Mouse (Mus musculus) hindbrain, embryonic 15.5 days (tissue): Measurements from ENCODE around the gene Tia1. TPM values are rescaled to one million over a fixed set of nuclear protein-coding genes. Genes with fewer than 3 reads are reported as not detected.

ENCODE experiments used
- ATAC-seq: fragments of 200-750 bp; cut with Nextera tagmentation; 2 replicates; pipeline ENCODE4 v1.8.0; 2017; ENCODE audit warnings: low read depth, moderate number of reproducible peaks, moderate TSS enrichment; ENCODE audit not compliant: low FRiP score
- H3K27ac ChIP-seq: fragments of 300-500 bp; sonication (generic); replicated peaks from 2 replicates; pipeline ENCODE4 v1.5.1; 2015; ENCODE audit warnings: mild to moderate bottlenecking, inconsistent platforms
- H3K27me3 ChIP-seq: fragments of 300-500 bp; sonication (generic); 2 replicates; pipeline ENCODE4 v1.6.1; 2015; ENCODE audit warnings: control low read depth, inconsistent platforms
- H3K36me3 ChIP-seq: fragments of 300-500 bp; sonication (generic); 2 replicates; pipeline ENCODE4 v1.6.1; 2015; ENCODE audit warnings: control low read depth, inconsistent platforms
- H3K4me1 ChIP-seq: fragments of 300-500 bp; sonication (generic); replicated peaks from 2 replicates; pipeline ENCODE4 v1.6.1; 2015; ENCODE audit warnings: control low read depth, inconsistent platforms
- H3K4me2 ChIP-seq: fragments of 300-500 bp; sonication (generic); 2 replicates; pipeline ENCODE4 v1.6.1; 2015; ENCODE audit warnings: moderate library complexity, mild to moderate bottlenecking, inconsistent platforms
- H3K4me3 ChIP-seq: fragments of 300-500 bp; sonication (generic); 2 replicates; pipeline ENCODE4 v1.5.1; 2015; ENCODE audit warnings: mild to moderate bottlenecking, inconsistent platforms
- H3K9ac ChIP-seq: fragments of 300-500 bp; sonication (generic); 2 replicates; pipeline ENCODE4 v1.6.1; 2015; ENCODE audit warnings: inconsistent platforms
- H3K9me3 ChIP-seq: fragments of 300-500 bp; sonication (generic); 2 replicates; pipeline ENCODE4 v1.6.1; 2016; ENCODE audit warnings: control low read depth, inconsistent platforms
- WGBS: fragments of 180-500 bp; shearing (Covaris S2); methylation state at CpG from one replicate; pipeline ENCODE4 v1.1.7; 2015; 5-methylcytosine and 5-hydroxymethylcytosine counted together
- polyA plus RNA-seq: library from polyadenylated mRNA; unstranded; fragments of >200 nt; fragmentation: Nextera tagmentation; extraction: Ambion mirVana; gene quantifications from 2 replicates; pipeline ENCODE4 v1.2.1, GENCODE M21; 2015

The Tia1 gene
- 275 and 283 TPM in 2 replicates for polyA plus RNA-seq

- Histone ChIP-seq H3K27ac (peak within 1 kb of the TSS; percentile 99), H3K9me3 (no peaks in the 10 kb centered on the region), H3K36me3 (0 out of 2 replicates have a peak, but pooled peaks cover 2% of the 10 kb centered on the region), H3K27me3 (no peaks in the 10 kb centered on the region), H3K9ac (peak within 1 kb of the TSS; percentile 96), H3K4me1 (peaks cover 38% of the 10 kb centered on the region), H3K4me2 (peak within 1 kb of the TSS; percentile 82), H3K4me3 (peak within 1 kb of the TSS; percentile 74)
- under 1% methylated on average over 60 of the region's 62 CpGs for WGBS
- ATAC-seq = peak; percentile 97
Observed at GRCm38 (mm10) chr6:86404100-86404861, at the start of gene Tia1. Gene Tia1, plus strand, starts transcription at chr6:86404219.

GRCm38 (mm10) chr6:86354948-86355347 is 49.1 kb upstream of the Tia1 start:
- Histone ChIP-seq H3K27me3 (no peaks in the 10 kb centered on the region), H3K9me3 (no peaks in the 10 kb centered on the region), H3K4me2 (no peak overlapping the region), H3K36me3 (no peaks in the 10 kb centered on the region), H3K27ac (no peak overlapping the region), H3K4me1 (no peaks in the 10 kb centered on the region), H3K9ac (no peak overlapping the region), H3K4me3 (no peak overlapping the region)
- 66% methylated on average over 3 of the region's 3 CpGs for WGBS
- no peak for ATAC-seq

GRCm38 (mm10) chr6:86356956-86357355 is 47.1 kb upstream of the Tia1 start:
- Histone ChIP-seq H3K4me2 (no peak overlapping the region), H3K27me3 (no peaks in the 10 kb centered on the region), H3K4me3 (no peak overlapping the region), H3K9me3 (no peaks in the 10 kb centered on the region), H3K27ac (no peak overlapping the region), H3K36me3 (no peaks in the 10 kb centered on the region), H3K9ac (no peak overlapping the region), H3K4me1 (no peaks in the 10 kb centered on the region)
- WGBS = 85% methylated on average over 9 of the region's 9 CpGs
- ATAC-seq = no peak

GRCm38 (mm10) chr6:86360691-86361090 is 43.3 kb upstream of the Tia1 start:
- Histone ChIP-seq H3K9me3 (no peaks in the 10 kb centered on the region), H3K27ac (no peak overlapping the region), H3K27me3 (no peaks in the 10 kb centered on the region), H3K36me3 (no peaks in the 10 kb centered on the region), H3K9ac (no peak overlapping the region), H3K4me2 (no peak overlapping the region), H3K4me3 (no peak overlapping the region), H3K4me1 (peaks cover 8% of the 10 kb centered on the region)
- no peak for ATAC-seq
- 75% methylated on average over 7 of the region's 7 CpGs for WGBS

- H3K4me2 ChIP-seq = no peak overlapping the region
- ATAC-seq = no peak
- 91% methylated on average over 7 of the region's 7 CpGs for WGBS
- no peak overlapping the region for H3K4me3 ChIP-seq
- no peaks in the 10 kb centered on the region for H3K9me3 ChIP-seq
- H3K27me3 ChIP-seq = no peaks in the 10 kb centered on the region
- H3K27ac ChIP-seq = no peak overlapping the region
- no peaks in the 10 kb centered on the region for H3K36me3 ChIP-seq
- H3K9ac ChIP-seq = no peak overlapping the region
- H3K4me1 ChIP-seq = peaks cover 12% of the 10 kb centered on the region
Observed at GRCm38 (mm10) chr6:86361373-86361772, 42.6 kb upstream of the Tia1 start.

- Histone ChIP-seq H3K36me3 (0 out of 2 replicates have a peak, but pooled peaks cover 2% of the 10 kb centered on the region), H3K27ac (peak overlapping the region; percentile 86), H3K9ac (peak overlapping the region; percentile 55), H3K4me2 (peak overlapping the region; percentile 96), H3K9me3 (no peaks in the 10 kb centered on the region), H3K4me3 (peak overlapping the region; percentile 53), H3K4me1 (peaks cover 20% of the 10 kb centered on the region), H3K27me3 (no peaks in the 10 kb centered on the region)
- 3% methylated on average over 17 of the region's 17 CpGs for WGBS
- ATAC-seq = peak; percentile 42
Observed at GRCm38 (mm10) chr6:86364442-86365141, 39.4 kb upstream of the Tia1 start.

GRCm38 (mm10) chr6:86365371-86366124 is 38.5 kb upstream of the Tia1 start, which contains the start of gene Fam136a:
Gene Fam136a, plus strand, starts transcription at chr6:86365646.
- WGBS = under 1% methylated on average over 73 of the region's 76 CpGs
- H3K9ac ChIP-seq = peak within 1 kb of the TSS; percentile 55
- no peaks in the 10 kb centered on the region for H3K9me3 ChIP-seq
- peak within 1 kb of the TSS; percentile 96 for H3K4me2 ChIP-seq
- peak within 1 kb of the TSS; percentile 86 for H3K27ac ChIP-seq
- H3K36me3 ChIP-seq = 0 out of 2 replicates have a peak, but pooled peaks cover 2% of the 10 kb centered on the region
- H3K4me3 ChIP-seq = peak within 1 kb of the TSS; percentile 53
- ATAC-seq = peak; percentile 94
- no peaks in the 10 kb centered on the region for H3K27me3 ChIP-seq
- H3K4me1 ChIP-seq = peaks cover 25% of the 10 kb centered on the region

- H3K4me1 ChIP-seq = peaks cover 28% of the 10 kb centered on the region
- H3K4me2 ChIP-seq = peak overlapping the region; percentile 96
- no peak for ATAC-seq
- WGBS = 37% methylated on average over 25 of the region's 25 CpGs
- H3K4me3 ChIP-seq = peak overlapping the region; percentile 53
- peak overlapping the region; percentile 86 for H3K27ac ChIP-seq
- H3K9ac ChIP-seq = peak overlapping the region; percentile 55
- no peaks in the 10 kb centered on the region for H3K27me3 ChIP-seq
- H3K36me3 ChIP-seq = 0 out of 2 replicates have a peak, but pooled peaks cover 2% of the 10 kb centered on the region
- no peaks in the 10 kb centered on the region for H3K9me3 ChIP-seq
Observed at GRCm38 (mm10) chr6:86366125-86366852, 37.7 kb upstream of the Tia1 start.

- Histone ChIP-seq H3K27me3 (no peaks in the 10 kb centered on the region), H3K9me3 (no peaks in the 10 kb centered on the region), H3K9ac (0 out of 2 replicates have a peak overlapping the region, but pooled peaks have one; percentile 55), H3K36me3 (0 out of 2 replicates have a peak, but pooled peaks cover 2% of the 10 kb centered on the region), H3K4me2 (peak overlapping the region; percentile 96), H3K27ac (peak overlapping the region; percentile 86; the same call in 1 of the 2 replicates), H3K4me3 (peak overlapping the region; percentile 53), H3K4me1 (peaks cover 29% of the 10 kb centered on the region)
- 63% methylated on average over 2 of the region's 2 CpGs for WGBS
- no peak for ATAC-seq
Observed at GRCm38 (mm10) chr6:86366853-86367249, 37.2 kb upstream of the Tia1 start.

- no peak overlapping the region for H3K4me3 ChIP-seq
- 85% methylated on average over 5 of the region's 5 CpGs for WGBS
- H3K9ac ChIP-seq = no peak overlapping the region
- H3K4me1 ChIP-seq = peaks cover 45% of the 10 kb centered on the region
- H3K27ac ChIP-seq = no peak overlapping the region
- no peaks in the 10 kb centered on the region for H3K27me3 ChIP-seq
- no peak for ATAC-seq
- H3K36me3 ChIP-seq = 0 out of 2 replicates have a peak, but pooled peaks cover 2% of the 10 kb centered on the region
- H3K9me3 ChIP-seq = no peaks in the 10 kb centered on the region
- H3K4me2 ChIP-seq = no peak overlapping the region
Observed at GRCm38 (mm10) chr6:86368479-86368878, 35.5 kb upstream of the Tia1 start.

GRCm38 (mm10) chr6:86370093-86370713 is 33.8 kb upstream of the Tia1 start:
- Histone ChIP-seq H3K27ac (peak overlapping the region; percentile 95), H3K36me3 (0 out of 2 replicates have a peak, but pooled peaks cover 2% of the 10 kb centered on the region), H3K4me2 (peak overlapping the region; percentile 73), H3K9ac (peak overlapping the region; percentile 59), H3K4me1 (peaks cover 39% of the 10 kb centered on the region), H3K9me3 (no peaks in the 10 kb centered on the region), H3K4me3 (peak overlapping the region; percentile 74), H3K27me3 (no peaks in the 10 kb centered on the region)
- ATAC-seq = no peak
- WGBS = 68% methylated on average over 3 of the region's 3 CpGs
